Mouse (Mus musculus): Measurements from ENCODE around the gene Dcaf8. TPM values are rescaled to one million over a fixed set of nuclear protein-coding genes. Genes with fewer than 3 reads are reported as not detected.

Gene Dcaf8
- polyA plus RNA-seq, 1 experiment from 2014 or later: 134 TPM

DNA sequence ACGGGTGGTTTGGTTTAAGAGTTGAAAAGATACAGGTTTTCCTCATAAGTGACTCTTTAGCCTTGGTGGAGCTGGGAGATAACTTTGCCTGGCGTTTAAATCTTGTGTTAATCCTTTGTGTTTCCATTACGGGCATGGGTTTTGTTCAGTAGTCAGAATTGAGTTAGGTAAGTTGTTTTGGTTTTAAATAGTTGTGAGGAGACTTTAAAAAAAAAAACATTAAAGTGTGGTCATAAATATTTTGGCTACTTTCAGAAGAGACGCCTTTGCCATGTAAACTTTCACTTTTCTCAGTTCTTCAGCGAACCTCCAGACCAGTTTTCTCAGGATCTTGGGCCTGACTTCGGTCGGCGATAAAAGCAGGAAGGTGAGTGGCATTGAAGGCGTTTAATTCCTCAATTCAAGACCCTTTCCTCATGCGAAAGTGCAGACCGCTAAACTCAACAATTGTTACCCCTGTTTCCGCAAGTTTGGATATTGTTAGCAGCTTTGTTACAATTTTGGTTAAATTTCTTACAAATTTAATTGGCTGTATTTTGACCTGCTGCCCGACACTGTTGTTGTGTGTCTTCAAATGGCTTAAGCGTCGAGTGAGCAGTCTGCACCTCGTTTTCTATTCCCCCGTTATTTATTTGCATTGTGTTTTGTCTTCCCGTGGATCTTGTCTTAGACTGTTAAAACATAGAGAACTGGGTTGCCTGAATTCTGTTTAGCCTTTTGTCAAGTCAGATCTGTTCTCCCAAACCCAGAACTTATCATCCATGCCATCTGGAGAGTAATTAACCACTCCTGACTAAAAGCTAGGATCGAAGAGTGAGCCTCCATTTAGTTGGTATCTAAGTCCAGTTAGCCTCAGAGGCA lies 1.3 kb downstream of the Dcaf8 start:
- Histone ChIP-seq H3K27ac (peak overlapping the region; percentile 96), H3K4me3 (peak overlapping the region; percentile 89), H3K4me1 (peaks cover 15% of the 10 kb centered on the region; the same call in 1 of the 2 replicates), H3K9ac (peak overlapping the region; percentile 99), H3K36me3 (peaks cover 28% of the 10 kb centered on the region), H3K27me3 (no peaks in the 10 kb centered on the region), H3K9me3 (no peaks in the 10 kb centered on the region), H3K4me2 (peak overlapping the region; percentile 58)
- 12% methylated on average over 19 of the region's 19 CpGs for WGBS
- no peak for ATAC-seq (ENCODE audit: insufficient number of reproducible peaks, low FRiP score, low TSS enrichment, low read depth)

DNA sequence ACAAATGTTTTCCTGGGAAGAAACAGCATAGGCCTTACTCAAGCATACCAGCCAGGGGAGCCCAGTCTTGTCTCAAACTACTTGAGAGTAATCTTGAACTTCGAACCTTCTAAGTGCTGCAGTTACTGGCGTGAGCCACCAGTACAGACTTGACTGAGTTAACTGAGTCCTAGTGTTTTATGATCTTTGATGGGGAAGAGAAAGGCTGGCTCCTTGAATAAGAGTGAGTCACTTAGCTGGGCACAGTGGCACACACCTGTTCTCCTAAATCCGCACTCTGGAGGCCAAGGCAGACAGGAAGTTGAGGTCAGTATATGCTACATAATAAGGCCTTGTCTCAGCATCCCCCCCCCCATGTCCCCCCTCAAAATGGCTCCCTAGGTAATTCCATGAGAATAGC lies 6.7 kb downstream of the Dcaf8 start:
- no peak overlapping the region for H3K4me3 ChIP-seq
- no peak overlapping the region for H3K4me2 ChIP-seq
- H3K9ac ChIP-seq: no peak overlapping the region
- WGBS: 70% methylated on average over 3 of the region's 3 CpGs
- peaks cover 56% of the 10 kb centered on the region for H3K36me3 ChIP-seq
- ATAC-seq (ENCODE audit: insufficient number of reproducible peaks, low FRiP score, low TSS enrichment, low read depth): no peak
- no peak overlapping the region for H3K27ac ChIP-seq
- no peaks in the 10 kb centered on the region for H3K9me3 ChIP-seq
- H3K27me3 ChIP-seq: no peaks in the 10 kb centered on the region
- H3K4me1 ChIP-seq: 0 out of 2 replicates have a peak, but pooled peaks cover 6% of the 10 kb centered on the region

DNA sequence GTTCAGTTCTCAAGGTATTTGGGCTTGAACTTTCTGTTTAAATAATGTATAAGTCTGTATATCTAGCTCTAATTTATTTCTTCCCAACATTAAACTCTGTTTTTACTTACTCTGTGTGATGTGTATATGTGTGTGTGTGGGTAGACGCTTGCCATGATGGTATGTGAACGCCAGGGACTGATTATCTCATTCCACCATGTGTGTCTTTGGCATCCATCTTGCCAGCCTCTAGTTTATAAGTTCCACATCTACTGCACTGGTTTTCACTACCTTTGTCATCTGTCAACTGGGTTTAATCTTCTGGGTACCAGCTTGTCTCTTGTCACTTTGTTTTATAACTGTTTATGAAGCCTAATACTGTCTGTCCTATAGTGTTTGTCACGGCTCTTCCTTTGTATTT lies 7.6 kb downstream of the Dcaf8 start:
- no peak for ATAC-seq (ENCODE audit: insufficient number of reproducible peaks, low FRiP score, low TSS enrichment, low read depth)
- Histone ChIP-seq H3K9me3 (no peaks in the 10 kb centered on the region), H3K27me3 (no peaks in the 10 kb centered on the region), H3K4me2 (no peak overlapping the region), H3K36me3 (peaks cover 56% of the 10 kb centered on the region), H3K4me1 (no peaks in the 10 kb centered on the region), H3K4me3 (no peak overlapping the region), H3K27ac (no peak overlapping the region), H3K9ac (no peak overlapping the region)
- 88% methylated on average over 3 of the region's 3 CpGs for WGBS

DNA sequence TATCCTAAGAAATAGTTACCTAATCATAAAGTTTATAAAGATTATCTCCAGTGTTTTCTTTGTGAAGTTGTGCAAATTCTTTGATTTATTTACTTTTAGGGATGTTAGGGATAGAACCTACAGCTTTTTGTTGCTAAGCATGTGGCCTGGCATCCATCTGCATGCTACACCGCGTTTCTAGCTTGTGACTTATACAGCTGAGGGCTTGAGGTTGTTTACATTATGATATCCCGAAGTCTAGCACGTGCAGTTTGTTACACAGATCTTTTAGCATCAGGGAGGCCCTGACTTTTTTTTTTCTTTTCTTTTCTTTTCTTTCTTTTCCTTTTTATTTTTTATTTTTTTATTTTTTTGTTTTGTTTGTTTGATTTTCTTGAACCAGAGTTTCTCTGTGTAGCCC lies 12.1 kb downstream of the Dcaf8 start:
- 73% methylated on average over 4 of the region's 4 CpGs for WGBS
- no peak for ATAC-seq (ENCODE audit: insufficient number of reproducible peaks, low FRiP score, low TSS enrichment, low read depth)

DNA sequence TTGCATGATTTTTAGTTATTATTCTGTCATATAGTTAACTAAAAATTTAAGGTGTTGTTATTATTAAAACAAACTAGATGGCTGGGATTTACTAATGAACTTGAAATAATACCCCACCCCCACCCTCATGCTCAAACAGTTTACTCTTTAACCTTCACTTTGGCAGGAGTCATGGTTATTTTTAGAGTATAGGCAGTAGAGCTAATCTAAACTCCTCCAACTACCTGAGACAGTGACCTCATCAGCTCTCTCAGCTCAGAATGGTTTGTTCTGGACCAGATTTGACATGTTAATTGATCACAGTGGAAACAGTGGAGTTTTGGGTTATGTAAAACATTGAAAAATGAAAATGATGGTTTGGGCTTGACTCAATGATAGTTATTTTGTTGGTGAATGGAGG lies 12.6 kb downstream of the Dcaf8 start:
- Histone ChIP-seq H3K4me1 (no peaks in the 10 kb centered on the region), H3K36me3 (peaks cover 32% of the 10 kb centered on the region), H3K4me3 (no peak overlapping the region), H3K4me2 (no peak overlapping the region), H3K9ac (no peak overlapping the region), H3K27me3 (no peaks in the 10 kb centered on the region), H3K27ac (no peak overlapping the region), H3K9me3 (no peaks in the 10 kb centered on the region)
- ATAC-seq (ENCODE audit: insufficient number of reproducible peaks, low FRiP score, low TSS enrichment, low read depth): no peak

More for the DNA sequence above, 12.1 kb downstream of the Dcaf8 start:
- Histone ChIP-seq H3K36me3 (peaks cover 30% of the 10 kb centered on the region), H3K4me3 (no peak overlapping the region), H3K4me1 (no peaks in the 10 kb centered on the region), H3K27ac (no peak overlapping the region), H3K9me3 (no peaks in the 10 kb centered on the region), H3K27me3 (no peaks in the 10 kb centered on the region), H3K9ac (no peak overlapping the region), H3K4me2 (no peak overlapping the region)

DNA sequence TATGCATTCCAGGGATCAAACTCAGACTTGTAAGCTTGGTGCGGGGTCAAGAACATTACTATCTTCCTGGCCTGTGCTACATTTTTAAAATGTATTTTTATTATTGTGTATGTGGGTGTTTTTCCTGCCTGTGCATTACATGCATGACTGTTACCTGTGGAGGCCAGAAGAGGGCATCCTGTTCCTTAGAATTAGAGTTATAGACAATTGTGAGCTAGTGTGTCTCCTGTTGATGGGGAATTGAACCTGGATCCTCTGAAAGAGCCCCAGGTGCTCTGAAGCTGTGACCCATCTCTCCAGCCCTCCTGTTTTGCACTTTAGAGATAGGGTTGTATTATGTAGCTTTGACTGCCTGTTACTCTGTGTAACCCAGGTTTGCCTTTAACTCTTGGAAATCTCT lies 14.1 kb downstream of the Dcaf8 start:
- Histone ChIP-seq H3K4me3 (no peak overlapping the region), H3K27me3 (no peaks in the 10 kb centered on the region), H3K9ac (no peak overlapping the region), H3K36me3 (peaks cover 32% of the 10 kb centered on the region), H3K4me2 (no peak overlapping the region), H3K27ac (no peak overlapping the region), H3K9me3 (no peaks in the 10 kb centered on the region), H3K4me1 (no peaks in the 10 kb centered on the region)
- ATAC-seq (ENCODE audit: insufficient number of reproducible peaks, low FRiP score, low TSS enrichment, low read depth): no peak
- WGBS: 96% methylated on average over 1 of the region's 1 CpGs

DNA sequence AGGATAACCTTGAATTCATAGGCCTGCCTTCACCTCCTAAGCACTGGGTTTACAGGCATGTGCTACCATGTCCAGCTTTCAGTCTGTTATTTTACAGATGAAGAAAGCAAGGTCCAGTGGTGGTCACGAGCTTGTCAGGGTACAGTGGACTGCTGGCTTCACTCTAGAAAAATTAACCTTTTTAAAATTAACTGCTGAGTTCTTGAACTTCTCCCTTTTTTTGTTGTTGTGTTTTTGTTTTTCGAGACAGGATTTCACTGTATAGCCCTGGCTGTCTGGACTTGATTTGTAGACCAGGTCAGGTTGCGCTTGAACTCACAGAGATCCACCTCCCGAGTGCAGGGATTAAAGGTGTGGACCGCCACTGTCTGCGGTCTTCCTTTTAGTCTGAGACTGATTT lies 15.1 kb downstream of the Dcaf8 start:
- 82% methylated on average over 6 of the region's 6 CpGs for WGBS
- no peaks in the 10 kb centered on the region for H3K9me3 ChIP-seq
- no peaks in the 10 kb centered on the region for H3K4me1 ChIP-seq
- no peak overlapping the region for H3K4me2 ChIP-seq
- H3K9ac ChIP-seq: no peak overlapping the region
- no peaks in the 10 kb centered on the region for H3K27me3 ChIP-seq
- H3K27ac ChIP-seq: no peak overlapping the region
- no peak overlapping the region for H3K4me3 ChIP-seq
- peaks cover 41% of the 10 kb centered on the region for H3K36me3 ChIP-seq
- no peak for ATAC-seq (ENCODE audit: insufficient number of reproducible peaks, low FRiP score, low TSS enrichment, low read depth)

DNA sequence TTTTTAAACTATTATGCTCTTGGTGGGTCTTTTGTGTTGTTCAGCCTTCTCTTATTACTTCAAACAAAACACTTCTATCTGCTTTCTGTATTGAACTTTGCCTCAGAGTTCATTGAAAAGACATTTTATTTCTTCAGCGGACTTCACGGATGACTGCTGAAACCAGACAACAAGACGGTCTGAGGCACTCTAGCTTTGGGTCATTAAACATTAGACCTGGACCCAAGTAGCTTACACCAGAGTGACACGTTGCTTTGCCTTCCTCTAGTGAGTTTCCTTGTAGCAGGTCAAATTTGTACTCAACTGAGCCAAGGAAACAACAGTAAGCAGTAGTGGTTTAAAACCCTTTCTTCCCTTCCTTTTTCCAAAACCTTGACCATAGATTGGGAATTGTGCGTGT lies 20.0 kb downstream of the Dcaf8 start:
- Histone ChIP-seq H3K9me3 (no peaks in the 10 kb centered on the region), H3K4me3 (no peak overlapping the region), H3K27ac (no peak overlapping the region), H3K36me3 (peaks cover 83% of the 10 kb centered on the region), H3K9ac (no peak overlapping the region), H3K4me2 (no peak overlapping the region), H3K4me1 (no peaks in the 10 kb centered on the region), H3K27me3 (no peaks in the 10 kb centered on the region)
- ATAC-seq (ENCODE audit: insufficient number of reproducible peaks, low FRiP score, low TSS enrichment, low read depth): no peak
- 87% methylated on average over 5 of the region's 5 CpGs for WGBS

DNA sequence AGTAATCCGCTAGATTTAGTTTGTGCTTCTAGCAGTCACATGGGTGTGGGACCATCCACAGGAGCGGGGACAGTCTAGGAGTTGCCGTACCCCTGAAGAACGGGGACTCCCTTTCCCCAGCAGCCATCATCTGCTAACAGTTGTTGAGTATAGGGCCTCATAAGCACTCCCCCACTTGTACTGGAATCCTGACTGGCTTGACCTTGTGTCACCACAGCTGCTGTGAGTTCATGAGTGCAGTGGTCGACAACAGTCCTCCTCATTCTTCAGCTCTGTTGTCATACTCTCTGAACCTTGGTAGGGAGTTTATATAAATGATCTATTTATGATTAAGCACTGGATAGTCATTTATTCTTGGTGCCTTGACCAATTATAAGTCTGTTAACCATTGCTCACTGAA lies 21.9 kb downstream of the Dcaf8 start:
- 94% methylated on average over 5 of the region's 5 CpGs for WGBS
- Histone ChIP-seq H3K36me3 (peaks cover 91% of the 10 kb centered on the region), H3K4me1 (no peaks in the 10 kb centered on the region), H3K27ac (no peak overlapping the region), H3K9me3 (no peaks in the 10 kb centered on the region), H3K9ac (no peak overlapping the region), H3K4me2 (no peak overlapping the region), H3K4me3 (no peak overlapping the region), H3K27me3 (no peaks in the 10 kb centered on the region)
- ATAC-seq (ENCODE audit: insufficient number of reproducible peaks, low FRiP score, low TSS enrichment, low read depth): no peak

DNA sequence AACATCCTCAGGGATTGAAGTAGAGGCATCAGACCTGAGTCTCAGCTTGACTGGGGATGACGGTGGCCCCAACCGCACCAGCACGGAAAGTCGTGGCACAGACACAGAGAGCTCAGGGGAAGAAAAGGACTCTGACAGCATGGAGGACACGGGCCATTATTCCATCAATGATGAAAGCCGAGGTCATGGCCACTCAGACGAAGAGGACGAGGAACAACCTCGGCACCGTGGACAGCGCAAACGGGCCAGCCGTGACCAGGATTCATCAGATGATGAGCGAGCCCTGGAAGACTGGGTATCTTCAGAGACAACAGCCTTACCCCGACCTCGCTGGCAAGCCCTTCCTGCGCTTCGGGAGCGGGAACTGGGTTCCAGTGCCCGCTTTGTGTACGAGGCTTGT lies 24.5 kb downstream of the Dcaf8 start:
- Histone ChIP-seq H3K4me3 (no peak overlapping the region), H3K4me2 (no peak overlapping the region), H3K27me3 (no peaks in the 10 kb centered on the region), H3K36me3 (peaks cover 87% of the 10 kb centered on the region), H3K27ac (no peak overlapping the region), H3K9me3 (no peaks in the 10 kb centered on the region), H3K9ac (no peak overlapping the region), H3K4me1 (no peaks in the 10 kb centered on the region)
- ATAC-seq (ENCODE audit: insufficient number of reproducible peaks, low FRiP score, low TSS enrichment, low read depth): no peak
- WGBS: 93% methylated on average over 21 of the region's 21 CpGs

DNA sequence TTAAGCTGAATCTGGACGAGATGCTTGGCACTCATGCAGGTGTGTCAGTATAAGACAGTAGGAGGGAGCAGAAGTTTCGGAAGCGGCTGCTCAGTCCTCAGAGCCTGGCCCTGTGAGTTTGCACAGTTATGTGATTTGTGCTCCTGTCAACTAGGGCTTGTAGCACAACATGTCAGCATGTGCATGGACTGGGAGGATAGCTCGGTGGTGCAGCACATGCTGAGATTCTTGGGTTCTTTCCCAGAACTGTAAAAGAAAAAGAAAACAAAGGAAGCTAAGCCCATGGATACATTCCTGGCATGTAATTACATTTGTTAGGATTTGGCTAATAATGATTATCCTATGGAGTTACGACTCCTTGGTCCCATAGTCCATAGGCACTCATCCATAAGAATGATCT lies 25.3 kb downstream of the Dcaf8 start:
- Histone ChIP-seq H3K36me3 (peaks cover 87% of the 10 kb centered on the region), H3K4me1 (no peaks in the 10 kb centered on the region), H3K27me3 (no peaks in the 10 kb centered on the region), H3K9ac (no peak overlapping the region), H3K27ac (no peak overlapping the region), H3K9me3 (no peaks in the 10 kb centered on the region), H3K4me3 (no peak overlapping the region), H3K4me2 (no peak overlapping the region)
- ATAC-seq (ENCODE audit: insufficient number of reproducible peaks, low FRiP score, low TSS enrichment, low read depth): no peak
- 78% methylated on average over 5 of the region's 5 CpGs for WGBS

DNA sequence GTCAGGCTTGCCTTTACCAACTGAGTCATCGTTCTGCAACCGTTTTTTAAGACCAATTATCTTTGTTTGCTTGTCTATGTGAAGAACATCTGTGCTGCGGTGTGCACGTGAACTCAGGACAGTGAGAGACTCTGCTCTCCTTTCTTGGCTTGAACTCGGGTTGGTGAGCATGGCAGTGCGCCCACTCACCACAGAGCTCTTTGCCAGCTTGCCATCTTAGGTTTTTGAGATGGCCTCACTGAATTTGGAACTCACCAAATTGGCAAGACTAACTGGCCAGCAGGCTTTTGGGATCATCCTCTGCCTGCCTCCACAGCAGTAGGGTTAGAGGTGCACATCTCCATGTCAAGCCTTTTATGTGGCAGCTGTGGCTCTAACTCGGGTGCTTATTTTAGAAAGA lies 29.9 kb downstream of the Dcaf8 start:
- WGBS: 88% methylated on average over 7 of the region's 7 CpGs
- H3K9ac ChIP-seq: no peak overlapping the region
- peaks cover 78% of the 10 kb centered on the region for H3K36me3 ChIP-seq
- ATAC-seq (ENCODE audit: insufficient number of reproducible peaks, low FRiP score, low TSS enrichment, low read depth): no peak
- no peak overlapping the region for H3K4me2 ChIP-seq
- H3K9me3 ChIP-seq: no peaks in the 10 kb centered on the region
- no peak overlapping the region for H3K4me3 ChIP-seq
- H3K4me1 ChIP-seq: no peaks in the 10 kb centered on the region
- H3K27ac ChIP-seq: no peak overlapping the region
- no peaks in the 10 kb centered on the region for H3K27me3 ChIP-seq

DNA sequence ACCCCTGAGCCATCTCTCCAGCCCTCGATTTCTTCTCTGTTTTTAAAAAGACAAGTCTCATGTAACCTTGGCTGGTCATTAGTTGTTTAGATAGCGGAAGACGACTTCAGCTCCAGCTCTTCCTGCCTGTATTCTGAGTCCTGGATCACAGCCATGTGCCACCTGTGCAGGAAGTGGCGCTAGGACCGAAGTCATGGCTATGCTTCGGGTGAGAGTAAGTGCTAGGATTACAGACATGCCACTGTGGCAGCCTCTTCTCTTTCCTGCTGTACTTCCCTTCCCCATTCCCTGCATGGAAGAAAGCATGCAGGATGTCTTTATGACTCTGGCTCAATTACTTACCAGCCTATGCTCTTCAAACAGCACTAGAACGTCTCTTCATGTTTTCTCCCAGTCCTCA lies 31.2 kb downstream of the Dcaf8 start:
- 68% methylated on average over 7 of the region's 7 CpGs for WGBS
- Histone ChIP-seq H3K27ac (no peak overlapping the region; the same call in 1 of the 2 replicates), H3K4me2 (no peak overlapping the region), H3K4me3 (no peak overlapping the region), H3K36me3 (peaks cover 69% of the 10 kb centered on the region), H3K9ac (no peak overlapping the region), H3K4me1 (no peaks in the 10 kb centered on the region), H3K27me3 (no peaks in the 10 kb centered on the region), H3K9me3 (no peaks in the 10 kb centered on the region)
- no peak for ATAC-seq (ENCODE audit: insufficient number of reproducible peaks, low FRiP score, low TSS enrichment, low read depth)

Measured in limb, embryonic 15.5 days (tissue).